Mouse (Mus musculus) cerebellum, postnatal 14 days (tissue): ENCODE measurements at regions not wholly inside any gene's neighbourhood (a gene's known extent, or its start where the extent isn't known, plus 50 kb on each side); places are given as distances from the start of the nearest gene placed in this dataset.
A peak's percentile ranks its signal among the peaks of the same experiment; 100 is the strongest.

Experiments used
- DNase-seq, 2 experiments: peaks; one replicate each; pipeline ENCODE4 v3.0.0; 2021; ENCODE audit warnings: mixed read lengths in 2 of 2

GRCm38 (mm10) chr15:11712481-11713274 is 194.4 kb downstream of the Npr3 start:
- peak in 1 of 2 experiments; percentile 5 for DNase-seq

DNA sequence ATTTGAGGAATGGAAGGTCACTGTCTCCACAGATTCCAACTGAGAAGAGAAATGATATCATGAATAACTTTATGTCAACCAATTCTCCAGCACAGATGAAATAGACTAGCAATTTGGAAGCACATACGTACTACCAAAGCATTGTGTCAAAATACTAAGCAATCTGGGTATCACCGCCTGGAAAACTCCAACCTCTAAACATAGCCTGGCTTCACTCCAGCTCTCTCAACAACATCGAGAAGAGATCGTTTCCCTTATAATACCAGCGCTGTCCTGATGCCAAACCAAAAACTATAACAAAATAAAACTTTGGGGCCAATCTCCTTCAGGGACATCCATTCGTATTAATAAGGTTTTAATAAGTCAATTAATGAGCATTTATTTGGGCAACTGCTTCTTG is 205.8 kb downstream of the Npr3 start:
- DNase-seq, result no peak

- no peak for DNase-seq
Measured at GRCm38 (mm10) chr15:11699929-11700328, 207.2 kb downstream of the Npr3 start.

DNA sequence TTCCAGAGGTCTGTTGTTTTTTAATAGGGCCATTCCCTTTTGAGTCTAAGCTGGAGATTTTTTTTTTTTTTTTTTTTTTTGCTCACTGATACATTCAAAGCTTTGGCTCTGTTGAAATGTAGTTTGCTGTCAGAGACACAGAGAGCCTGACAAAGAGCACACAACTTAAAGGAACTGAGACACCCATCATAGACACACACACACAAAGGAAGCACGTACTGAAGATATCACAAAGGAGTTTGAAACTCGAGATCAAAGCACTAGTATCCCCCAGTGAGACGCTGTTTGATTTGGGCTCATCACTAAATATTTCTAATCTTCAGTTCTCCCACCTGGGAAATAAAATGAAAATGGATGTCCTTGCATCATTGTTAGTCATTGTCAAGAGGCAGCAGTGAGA is 210.0 kb downstream of the Npr3 start:
- no peak for DNase-seq

GRCm38 (mm10) chr15:11693772-11694270 is 213.3 kb downstream of the Npr3 start:
- no peak for DNase-seq

GRCm38 (mm10) chr15:11664839-11665379 is 242.2 kb downstream of the Npr3 start:
- no peak for DNase-seq

DNA sequence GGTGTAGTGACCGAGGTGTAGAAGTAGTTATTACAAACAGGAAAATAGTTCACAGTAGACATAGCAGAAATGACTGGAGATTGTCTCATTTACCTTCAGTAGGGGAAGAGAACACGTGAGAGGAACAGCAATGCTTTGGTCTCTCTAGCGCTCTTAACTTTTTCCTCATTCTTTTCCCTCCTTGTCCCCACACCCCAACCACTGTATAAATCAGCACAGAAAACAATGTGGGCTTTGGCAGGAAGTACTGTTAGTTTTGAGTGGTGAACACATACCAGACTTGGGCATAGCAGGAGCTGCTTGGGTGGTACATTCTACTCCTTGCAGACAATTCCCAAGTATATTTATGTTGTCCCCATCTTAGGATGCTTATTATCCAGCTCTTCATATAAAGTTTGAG is 251.9 kb downstream of the Npr3 start:
- no peak for DNase-seq

DNA sequence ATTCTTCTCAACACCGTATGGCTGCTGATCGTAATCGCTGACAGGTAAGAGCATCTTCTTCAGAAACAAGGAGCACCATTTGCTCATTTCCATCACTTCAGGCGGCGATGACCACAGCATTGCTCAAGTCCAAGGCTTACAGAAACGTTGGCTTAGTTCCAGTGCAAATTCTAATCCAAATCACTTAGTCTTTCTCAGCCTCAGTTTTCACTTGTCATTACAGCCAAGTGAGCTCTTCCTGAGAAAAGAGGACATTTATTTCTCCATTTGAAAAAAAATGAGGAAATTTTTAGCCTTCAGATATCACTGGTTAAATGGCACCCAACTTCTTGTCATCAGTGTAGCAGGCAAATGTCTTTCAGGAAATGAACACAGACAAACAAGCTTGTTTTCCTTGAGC is 246.8 kb upstream of the Tars start:
- DNase-seq, result no peak

DNA sequence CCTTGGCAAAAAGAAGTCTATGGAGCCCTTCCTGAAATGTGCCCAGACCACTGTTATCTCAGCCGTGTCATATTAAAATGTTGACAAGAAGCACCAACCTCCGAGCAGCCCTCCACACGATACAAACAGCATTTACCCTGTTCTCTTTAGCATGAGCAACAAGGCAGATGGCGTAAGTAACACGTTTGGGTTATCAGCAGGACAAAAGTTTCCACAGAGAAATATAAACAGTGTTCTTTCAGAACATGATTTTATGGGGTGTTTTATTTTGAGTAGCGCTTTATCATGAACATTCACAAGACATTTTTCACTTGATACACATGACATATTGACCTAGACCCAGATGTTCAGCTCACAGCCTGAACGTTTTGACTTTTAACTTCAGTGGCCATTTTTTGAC is 245.3 kb upstream of the Tars start:
- no peak for DNase-seq

- no peak for DNase-seq
Measured at GRCm38 (mm10) chr15:11630654-11631053, 231.2 kb upstream of the Tars start.

DNA sequence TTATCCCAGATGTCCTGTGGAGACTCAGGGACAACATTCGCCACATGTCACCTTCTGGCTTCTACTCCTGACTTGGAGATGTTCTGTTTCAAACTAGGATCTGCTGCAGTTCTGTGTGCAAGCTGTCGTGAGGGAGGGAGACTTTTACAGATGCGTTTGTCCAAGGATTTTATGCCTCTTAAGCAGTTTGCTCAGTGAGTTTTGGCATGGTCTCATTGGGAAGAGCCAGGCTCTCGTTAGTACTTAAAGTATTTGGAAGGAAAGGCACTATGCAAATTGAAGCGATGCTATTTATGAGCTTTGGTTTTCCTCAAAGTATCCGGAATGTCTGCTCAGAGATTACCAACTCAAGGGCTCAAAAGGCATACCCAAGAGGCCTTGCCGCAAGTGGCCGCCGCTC is 227.0 kb upstream of the Tars start:
- no peak for DNase-seq

GRCm38 (mm10) chr15:11612416-11612815 is 213.0 kb upstream of the Tars start:
- no peak for DNase-seq

GRCm38 (mm10) chr15:11610043-11610670 is 210.7 kb upstream of the Tars start:
- DNase-seq, result no peak

GRCm38 (mm10) chr15:11607489-11607888 is 208.0 kb upstream of the Tars start:
- no peak for DNase-seq

GRCm38 (mm10) chr15:11605677-11606076 is 206.2 kb upstream of the Tars start:
- no peak for DNase-seq

GRCm38 (mm10) chr15:11597021-11597420 is 197.6 kb upstream of the Tars start:
- no peak for DNase-seq

DNA sequence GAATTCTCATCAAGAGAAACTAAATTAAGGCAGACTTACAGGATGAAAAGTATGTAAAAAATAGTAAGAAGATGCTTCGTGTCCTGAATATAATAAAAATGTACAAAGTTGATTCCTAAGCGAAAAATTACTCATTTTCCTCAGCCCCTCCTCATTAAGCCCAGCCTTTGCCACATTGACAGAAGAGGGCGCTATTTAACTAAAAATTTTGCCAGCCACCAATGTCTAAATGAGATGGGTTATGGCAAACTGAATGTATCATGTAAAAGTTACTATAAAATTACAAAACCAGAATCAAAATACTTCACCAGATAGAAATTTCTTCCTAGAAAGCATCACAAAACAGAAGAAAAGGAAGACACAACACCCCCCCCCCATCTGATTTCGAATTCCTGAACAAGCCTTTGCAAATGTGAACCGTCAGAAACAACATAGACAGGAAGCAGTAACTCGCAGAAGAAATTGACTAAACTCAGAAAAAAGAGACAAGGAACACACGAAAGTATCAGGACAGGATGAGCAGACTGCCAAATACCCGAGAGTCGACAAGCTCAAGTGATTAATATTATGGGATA is 191.2 kb upstream of the Tars start:
- peak; percentile 33 to 45 for DNase-seq

- no peak for DNase-seq
Measured at GRCm38 (mm10) chr15:11589795-11590194, 190.3 kb upstream of the Tars start.

- no peak for DNase-seq
Measured at GRCm38 (mm10) chr15:11586384-11586783, 186.9 kb upstream of the Tars start.

DNA sequence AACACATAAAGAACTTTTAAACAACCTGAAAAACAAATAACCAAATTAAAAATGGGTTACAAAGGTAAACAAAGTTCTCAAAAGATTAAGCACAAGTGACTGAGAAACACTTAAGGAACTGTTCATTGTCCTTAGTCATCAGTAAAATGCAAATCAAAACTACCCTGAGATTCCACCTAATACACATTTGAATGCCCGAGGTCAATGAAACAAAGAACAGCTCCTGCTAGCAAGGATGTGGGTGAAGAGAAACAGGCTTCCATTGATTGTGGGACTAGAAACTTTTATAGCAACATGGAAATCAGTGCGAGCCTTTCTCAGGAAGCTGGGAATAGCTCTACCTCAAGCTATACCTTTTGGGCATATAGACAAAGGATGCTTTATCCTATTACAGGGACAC is 184.7 kb upstream of the Tars start:
- no peak for DNase-seq

- DNase-seq, result no peak
Measured at GRCm38 (mm10) chr15:11578331-11578730, 178.9 kb upstream of the Tars start.

GRCm38 (mm10) chr15:11574359-11574758 is 174.9 kb upstream of the Tars start:
- no peak for DNase-seq

GRCm38 (mm10) chr15:11573496-11573895 is 174.0 kb upstream of the Tars start:
- peak; percentile 33 to 39 for DNase-seq

DNA sequence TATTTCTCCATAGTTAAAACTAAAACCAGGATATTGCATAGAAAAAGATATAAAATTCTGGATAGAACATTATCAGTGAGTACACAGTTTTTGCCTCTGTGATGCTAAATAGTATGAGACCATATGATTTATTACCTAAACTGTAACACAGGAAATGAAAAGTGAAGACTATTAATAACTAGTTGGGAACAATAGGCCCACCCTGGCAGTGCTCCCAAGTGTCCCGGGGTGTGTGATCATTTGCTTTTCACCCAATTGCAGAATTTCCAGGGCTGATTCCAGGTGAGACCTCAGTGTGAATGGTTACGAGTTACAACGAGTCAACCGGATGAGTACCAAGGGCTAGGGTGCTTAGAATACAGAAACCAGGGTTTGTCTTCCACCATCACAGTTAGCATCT is 172.6 kb upstream of the Tars start:
- DNase-seq, result no peak
